24 mouse cellular contexts compared by ENCODE assay signal in the genomic region with DNA sequence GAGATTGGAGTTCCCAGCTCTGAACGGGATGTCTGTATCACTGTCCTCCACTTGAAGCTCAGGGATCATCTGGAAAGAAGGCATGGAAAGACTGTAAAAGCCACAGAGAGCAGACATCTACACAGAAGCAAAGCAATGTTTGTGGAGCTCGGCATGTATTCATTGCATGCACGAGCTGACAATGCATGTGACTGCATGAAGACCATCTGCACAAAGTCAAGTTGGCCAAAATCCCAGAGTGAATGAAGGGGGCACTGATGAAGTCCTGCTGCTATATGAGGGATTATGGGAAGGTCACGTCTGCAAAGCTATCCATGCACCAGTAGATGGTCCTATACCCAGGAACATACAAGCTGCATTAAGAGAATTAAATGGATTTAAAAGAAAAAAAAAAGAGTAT.
"Had no signal": no experiment of that assay in that cellular context is flagged by ENCODE, and none has a peak within 500 bp of the region (broad histone marks: within the 10 kb centered on the region; RNA-seq: fewer than 3 reads in every experiment).

No protein-coding gene starts in this region.

- H3K9me3 ChIP-seq: kidney, embryonic 15.5 days; limb, embryonic 10.5 days; limb, embryonic 13.5 days; liver, embryonic 12.5 days; liver, embryonic 15.5 days; midbrain, embryonic 10.5 days; neural tube, embryonic 12.5 days; neural tube, embryonic 15.5 days; stomach, embryonic 15.5 days had no signal

- H3K4me2 ChIP-seq: kidney, embryonic 15.5 days; limb, embryonic 13.5 days; liver, embryonic 12.5 days; liver, embryonic 15.5 days; neural tube, embryonic 12.5 days; neural tube, embryonic 15.5 days; stomach, embryonic 15.5 days had no signal

- H3K27me3 ChIP-seq: kidney, embryonic 15.5 days; limb, embryonic 13.5 days; liver, embryonic 12.5 days; liver, embryonic 15.5 days; neural tube, embryonic 12.5 days; neural tube, embryonic 15.5 days; stomach, embryonic 15.5 days had no signal

- H3K27ac ChIP-seq: kidney, embryonic 15.5 days; left cerebral cortex, adult 2 months; limb, embryonic 10.5 days; limb, embryonic 13.5 days; liver, embryonic 12.5 days; liver, embryonic 15.5 days; midbrain, embryonic 10.5 days; neural tube, embryonic 12.5 days; neural tube, embryonic 15.5 days; stomach, embryonic 15.5 days had no signal

- DNase-seq: kidney, adult 11 months; kidney, adult 8-10 months; kidney, postnatal 10 days; kidney, postnatal 36 days; layer of hippocampus, postnatal 36 days; liver; lung, adult 18-20 months; lung, postnatal 10 days; lung, postnatal 4 days; midbrain, embryonic 14.5 days; retina, postnatal 1 day; right cerebral cortex, postnatal 25 days; spleen, adult 18-20 months; thymus, postnatal 25 days had no signal

- H3K4me3 ChIP-seq: kidney, embryonic 15.5 days; left cerebral cortex, adult 2 months; limb, embryonic 10.5 days; limb, embryonic 13.5 days; liver, embryonic 12.5 days; liver, embryonic 15.5 days; midbrain, embryonic 10.5 days; neural tube, embryonic 12.5 days; neural tube, embryonic 15.5 days; stomach, embryonic 15.5 days had no signal

- ATAC-seq: liver, embryonic 12.5 days had no signal

- H3K36me3 ChIP-seq: kidney, embryonic 15.5 days; limb, embryonic 10.5 days; limb, embryonic 13.5 days; liver, embryonic 12.5 days; liver, embryonic 15.5 days; midbrain, embryonic 10.5 days; neural tube, embryonic 12.5 days; neural tube, embryonic 15.5 days; stomach, embryonic 15.5 days had no signal

- H3K4me1 ChIP-seq: kidney, embryonic 15.5 days; liver, embryonic 12.5 days; liver, embryonic 15.5 days; neural tube, embryonic 12.5 days; neural tube, embryonic 15.5 days; stomach, embryonic 15.5 days had no signal

- H3K9ac ChIP-seq: kidney, embryonic 15.5 days; limb, embryonic 13.5 days; liver, embryonic 12.5 days; liver, embryonic 15.5 days; neural tube, embryonic 12.5 days; neural tube, embryonic 15.5 days; stomach, embryonic 15.5 days had no signal
